Mouse (Mus musculus) heart, postnatal 14 days (tissue): Measurements from ENCODE around the gene Cxcl9. TPM values are rescaled to one million over a fixed set of nuclear protein-coding genes. Genes with fewer than 3 reads are reported as not detected.

Source experiments
- DNase-seq, 2 experiments: peaks; one replicate each; pipeline ENCODE4 v3.0.0; 2021 to 2022
- intact Hi-C: fragments of 180-260 bp; cut with DNase I; formaldehyde crosslinking; loops from one replicate; pipeline ENCODE4 v1.15.1; 2025
- total RNA-seq, 2 experiments: library from RNA; stranded (reverse); gene quantifications; 2 replicates each; pipeline ENCODE4 v1.2.3; 2021

Cxcl9 gene
- total RNA-seq, 2 experiments from 2014 or later: 0.57 to 0.88 TPM

DNA sequence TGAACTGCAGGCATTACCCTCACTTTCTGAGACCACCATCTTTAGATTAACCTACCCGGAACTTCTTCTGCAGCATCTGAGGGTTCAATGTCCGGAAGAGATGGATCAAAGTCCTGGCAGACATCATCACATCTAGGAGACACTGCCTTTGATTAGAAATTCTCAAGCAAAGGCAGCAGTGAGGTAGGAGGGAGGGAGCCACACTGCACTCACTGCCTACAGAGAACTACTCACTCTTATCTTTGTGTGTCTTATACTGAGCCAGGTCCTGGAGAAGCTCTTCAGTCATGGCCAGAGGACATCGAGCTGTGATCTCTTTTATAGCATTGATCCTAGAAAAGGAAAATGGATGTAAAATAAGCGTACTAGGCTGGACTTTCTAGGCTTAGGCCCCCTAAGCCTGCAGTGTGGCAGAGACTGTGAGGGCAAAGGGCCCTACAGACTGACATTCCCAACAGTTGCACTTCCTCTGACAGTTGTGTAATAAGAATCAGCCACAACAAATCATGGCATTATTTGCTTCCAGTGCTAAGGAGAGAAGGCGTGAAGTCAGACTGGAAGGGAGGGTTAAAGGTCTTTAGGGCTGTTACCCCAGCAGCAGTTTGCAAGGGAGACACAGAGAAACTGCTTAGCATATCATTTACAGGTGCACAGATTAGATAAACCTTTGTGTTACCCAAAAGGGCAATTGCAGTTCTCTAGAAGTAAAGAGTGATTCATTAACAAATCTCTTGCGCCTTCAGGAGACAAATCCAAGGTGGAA, 36.0 kb downstream of the Cxcl9 start:
- no peak for DNase-seq
- intact Hi-C loops: no loop called here

DNA sequence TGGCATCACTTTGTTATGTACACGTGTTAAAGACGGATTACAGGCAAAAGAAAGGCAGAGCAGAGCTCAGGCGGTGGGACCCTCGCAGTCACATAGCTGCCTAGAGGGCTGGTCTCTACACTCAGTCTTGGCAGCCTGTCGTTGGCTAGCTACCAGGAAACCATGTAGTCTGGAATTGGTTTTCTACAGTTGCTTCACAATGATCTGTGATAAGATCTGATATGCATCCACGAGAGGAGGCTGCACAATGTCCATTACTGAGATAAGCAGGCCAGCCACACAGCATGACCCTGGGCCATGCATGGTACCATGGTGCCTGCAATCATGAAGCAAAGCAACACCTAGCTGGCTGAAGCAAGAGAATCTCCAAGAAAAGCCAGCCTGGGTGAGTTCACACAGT, 40.0 kb downstream of the Cxcl9 start:
- intact Hi-C loops: no loop called here
- DNase-seq: no peak

- no peak for DNase-seq
- intact Hi-C loops: no loop called here
Observed at GRCm38 (mm10) chr5:92283107-92283506, 44.8 kb downstream of the Cxcl9 start.

GRCm38 (mm10) chr5:92282571-92282970, 45.3 kb downstream of the Cxcl9 start:
- DNase-seq: peak; percentile 47 to 65
- intact Hi-C loops: no loop called here

GRCm38 (mm10) chr5:92278942-92279537, 48.8 kb downstream of the Cxcl9 start:
- intact Hi-C loops: no loop called here
- peak in 1 of 2 experiments; percentile 11 for DNase-seq

GRCm38 (mm10) chr5:92277437-92278394, 50.2 kb downstream of the Cxcl9 start, which contains the start of gene Naaa:
Gene Naaa (minus strand): TSS chr5:92278170.
- intact Hi-C loops: no loop called here
- peak; percentile 86 to 88 for DNase-seq

Other genes starting within 250 kb of the Cxcl9 start
- 10 to 100 TPM; 69.1 to 70.7 TPM for gene G3bp2, start 244.4 kb downstream of the Cxcl9 start, total RNA-seq
- 10 to 100 TPM; 36.8 to 38.2 TPM for gene Uso1, start 190.1 kb downstream of the Cxcl9 start, total RNA-seq
- gene U90926, start 112.7 kb downstream of the Cxcl9 start, total RNA-seq: not detected
- gene Ppef2, start 71.8 kb downstream of the Cxcl9 start, total RNA-seq: not detected
- gene Naaa, start 49.9 kb downstream of the Cxcl9 start, total RNA-seq: 10 to 100 TPM; 11.1 to 12.4 TPM
- gene Sdad1, start 17.6 kb downstream of the Cxcl9 start, total RNA-seq: 10 to 100 TPM; 12.4 to 13.9 TPM
- 100 to 1,000 TPM; 620 to 781 TPM for gene Art3, start 3.7 kb upstream of the Cxcl9 start, total RNA-seq
- under 1 TPM in 1 of 2 experiments, not detected in 1; 0.80 TPM for gene Cxcl10, start 20.8 kb upstream of the Cxcl9 start, total RNA-seq
- gene Nup54, start 107.1 kb upstream of the Cxcl9 start, total RNA-seq: 10 to 100 TPM; 15.8 to 17.0 TPM
- gene Scarb2, start 178.8 kb upstream of the Cxcl9 start, total RNA-seq: 10 to 100 TPM; 71.5 to 72.9 TPM
- not detected for gene Fam47e, start 227.0 kb upstream of the Cxcl9 start, total RNA-seq